In genomic region chr5:136334051-136334450, GRCm38 (mm10) we compare ENCODE assay signal across 25 mouse cellular contexts.
DNase-seq lines count a peak whose midpoint lies in the region; ATAC-seq and TF ChIP-seq lines count a peak whose summit lies in the region.
"Had no signal": no experiment of that assay in that cellular context is flagged by ENCODE, and none has a peak within 500 bp of the region (broad histone marks: within the 10 kb centered on the region; RNA-seq: fewer than 3 reads in every experiment).

No protein-coding gene starts in this region.

- peak; percentile 62 for ATAC-seq in Patski
- ATAC-seq in heart, embryonic 12.5 days (ENCODE audit: insufficient number of reproducible peaks, low FRiP score), result no peak
- ATAC-seq: activated CD4-positive, CD25-positive, alpha-beta regulatory T cell, adult 4 months; CD4-positive, CD25-positive, alpha-beta regulatory T cell, adult 4 months had no signal

- no peak for TF ChIP-seq CTCF in Patski (IDR thresholded peaks at IDR 0.05)

- H3K4me1 ChIP-seq in heart, embryonic 12.5 days (replicated peaks), result peaks cover 18% of the 10 kb centered on the region

- WGBS in heart, embryonic 12.5 days, result 91% methylated on average over 1 of the region's 1 CpGs

- CTCF ChIA-PET in Patski (lab: Charles Lee), result interaction anchor here (1.0 to 3.0 kb wide), 5 partner anchors 9 to 131 kb away, joined by 3 to 8 read pairs (median 3); no protein-coding TSS in a partner anchor

- no peaks in the 10 kb centered on the region for H3K27me3 ChIP-seq in Patski
- no peaks in the 10 kb centered on the region for H3K27me3 ChIP-seq in heart, embryonic 12.5 days (replicated peaks)
- H3K27me3 ChIP-seq: CH12.LX had no signal

- no peak overlapping the region for H3K4me3 ChIP-seq in heart, embryonic 12.5 days

- in situ Hi-C loops in Patski (cut with MboI; ENCODE audit: low pct_unique_long_range_greater_than_20kb), result no loop called here

- no peaks in the 10 kb centered on the region for H3K9me3 ChIP-seq in heart, embryonic 12.5 days (replicated peaks)
- H3K9me3 ChIP-seq: G1E had no signal

- H3K4me2 ChIP-seq in heart, embryonic 12.5 days, result no peak overlapping the region

- H3K27ac ChIP-seq in heart, embryonic 12.5 days (ENCODE audit: poor library complexity, severe bottlenecking), result no peak overlapping the region

- peak; percentile 53 for DNase-seq in Muller cell, postnatal 12 days (ENCODE audit: inconsistent ontology term)
- DNase-seq in Patski (ENCODE audit: low read depth, low spot score) (peak; percentile 58), R1 (ENCODE audit: low read depth, low spot score) (peak; percentile 23), ZHBTc4 (ENCODE audit: low read depth, low spot score) (peak; percentile 13)
- no peak for DNase-seq in heart, adult 11 months
- no peak for DNase-seq in thymus, postnatal 36 days
- DNase-seq in ovary, adult 18-20 months (ENCODE audit: low spot score), result no peak
- DNase-seq: adrenal gland, adult 2 months; adrenal gland, adult 8-10 months; adrenal gland, postnatal 10 days; adrenal gland, postnatal 14 days; adrenal gland, postnatal 25 days; adrenal gland, postnatal 36 days; B cell, adult 2 months; cerebellum, adult 11 months; cerebellum, adult 11-12 months; cerebellum, adult 18-20 months; cerebellum, adult 2 months; cerebellum, adult 8-10 months; cerebellum, adult 9-10 months had no signal

- POLR2A ChIA-PET in Patski (lab: Charles Lee), result interaction anchor here (0.6 to 1.3 kb wide), 5 partner anchors 10 to 101 kb away, joined by 3 to 5 read pairs (median 4); no protein-coding TSS in a partner anchor

- H3K36me3 ChIP-seq in heart, embryonic 12.5 days, result peaks cover 62% of the 10 kb centered on the region
- H3K36me3 ChIP-seq: G1E had no signal

- no peak overlapping the region for H3K9ac ChIP-seq in heart, embryonic 12.5 days

Comparison
In these comparisons a context has a peak if more than half of its experiments do, and no peak if none do; other contexts are left out.
1. DNase-seq: peak in Muller cell, postnatal 12 days (single experiment), Patski (single experiment), R1 (single experiment) and ZHBTc4 (single experiment); none in heart, adult 11 months (single experiment), thymus, postnatal 36 days (0 of 2) and ovary, adult 18-20 months (single experiment).